Mouse (Mus musculus) liver, embryonic 14.5 days (tissue): ENCODE results near the gene Akt3.

Experiments used
- CTCF ChIP-seq: IDR thresholded peaks from 2 replicates; pipeline ENCODE4 v1.5.1; 2016; ENCODE audit warnings: antibody characterized with exemption, low read depth, control low read depth
- EP300 ChIP-seq: IDR thresholded peaks from 2 replicates; pipeline ENCODE4 v1.6.1; 2016; ENCODE audit warnings: antibody characterized with exemption, low read depth

DNA sequence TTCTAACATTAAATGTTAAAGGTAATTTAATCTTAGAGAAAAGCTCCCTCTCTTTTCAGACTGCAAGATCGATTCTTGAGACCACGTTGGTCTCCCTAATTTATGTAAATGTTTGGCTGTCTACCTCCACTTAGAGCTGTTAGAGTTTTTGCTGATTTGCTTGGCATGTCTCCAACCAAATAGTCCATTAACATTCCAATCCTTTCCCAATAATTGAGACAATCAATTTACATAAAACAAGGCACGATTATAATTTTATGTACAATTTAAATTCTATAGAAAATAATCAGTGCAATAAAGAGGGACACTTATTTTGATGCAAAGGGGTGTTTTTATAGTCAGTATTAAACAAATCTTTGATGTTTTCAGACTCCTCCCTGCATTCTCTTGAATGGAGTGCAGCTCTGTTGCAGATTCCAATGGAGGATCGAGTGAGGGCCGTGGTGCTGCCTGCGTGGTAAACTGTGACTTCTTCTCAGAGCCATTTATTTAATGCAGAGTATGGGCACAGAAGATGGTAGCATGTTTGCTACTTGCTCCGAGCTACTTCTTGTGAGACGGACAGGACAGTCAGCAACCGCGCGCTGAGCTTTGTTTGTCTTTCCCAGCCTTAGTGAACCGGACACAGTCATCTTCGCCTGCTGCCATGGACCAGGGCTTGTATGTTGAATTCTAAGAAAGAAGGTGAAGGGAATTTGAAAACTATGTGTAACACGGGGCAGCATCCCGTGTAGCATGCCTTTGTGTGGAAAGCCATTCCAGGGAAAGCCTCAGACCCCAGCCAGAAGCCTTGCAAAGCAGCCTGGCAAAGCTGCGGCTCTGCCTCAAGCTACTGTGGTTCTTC lies 287.1 kb downstream of the Akt3 start:
- TF ChIP-seq CTCF = no peak
- TF ChIP-seq EP300 = no peak
